Mouse (Mus musculus): Measurements from ENCODE around the gene Nop14.

DNA sequence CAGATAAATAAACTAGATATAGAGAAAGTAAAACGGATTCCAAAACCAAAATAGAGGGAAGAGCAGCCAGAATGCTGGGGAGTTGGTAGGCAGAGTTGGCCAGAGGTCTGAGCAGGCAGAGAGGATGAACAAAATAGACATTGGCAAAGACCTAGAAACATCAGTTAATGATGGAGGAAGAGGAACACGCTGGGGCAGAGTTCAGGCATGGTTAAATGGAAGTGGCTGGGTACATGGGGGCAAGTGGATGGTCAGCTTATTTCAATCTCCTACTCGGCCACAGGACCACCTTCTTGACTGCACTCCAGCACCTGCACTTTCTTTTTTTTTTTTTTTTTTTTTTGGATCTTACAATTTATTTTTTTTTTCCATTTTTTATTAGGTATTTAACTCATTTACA is 18.0 kb downstream of the Nop14 start:
- TF ChIP-seq POLR2A (IDR thresholded peaks at IDR 0.05; ENCODE audit: borderline replicate concordance, extremely low read depth, insufficient read depth, insufficient read length, poor library complexity, severe bottlenecking) (no peak), CTCF (IDR thresholded peaks at IDR 0.05; ENCODE audit: borderline replicate concordance, extremely low read depth, insufficient read depth, insufficient read length) (no peak)
